Mouse (Mus musculus) testis, postnatal 14 days (tissue): ENCODE measurements around the gene Hmgxb4.
"Not testable (repeated sequence)": the region's sequence is repeated elsewhere in the genome, so short reads cannot be mapped to it uniquely, and the experiment has no call there.

Source experiments
- DNase-seq: peaks from one replicate; pipeline ENCODE4 v3.0.0; 2021; ENCODE audit warnings: low spot score

Gene Hmgxb4

DNA sequence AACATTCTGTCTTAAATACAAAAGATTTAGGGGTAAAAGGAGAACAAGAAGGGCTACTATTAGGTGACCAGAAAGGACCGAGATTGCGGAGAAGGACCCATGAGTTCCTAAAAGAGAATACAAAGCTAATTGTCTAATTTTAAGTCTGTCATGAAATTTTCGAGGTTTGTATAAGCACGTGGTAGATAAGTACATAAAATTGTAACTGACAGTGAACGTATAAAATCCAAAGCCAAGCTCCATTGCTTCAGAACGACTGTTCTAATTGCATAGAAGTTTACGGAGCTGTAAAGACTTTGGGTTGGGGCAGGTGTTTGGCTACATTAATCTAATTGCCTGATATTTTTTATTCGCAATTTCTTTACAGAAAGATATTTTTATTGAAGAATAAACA is at the start of gene Hmgxb4:
Hmgxb4 (plus strand) TSS at position 276 of the 394 bp plus-strand sequence.
- DNase-seq = no peak

DNA sequence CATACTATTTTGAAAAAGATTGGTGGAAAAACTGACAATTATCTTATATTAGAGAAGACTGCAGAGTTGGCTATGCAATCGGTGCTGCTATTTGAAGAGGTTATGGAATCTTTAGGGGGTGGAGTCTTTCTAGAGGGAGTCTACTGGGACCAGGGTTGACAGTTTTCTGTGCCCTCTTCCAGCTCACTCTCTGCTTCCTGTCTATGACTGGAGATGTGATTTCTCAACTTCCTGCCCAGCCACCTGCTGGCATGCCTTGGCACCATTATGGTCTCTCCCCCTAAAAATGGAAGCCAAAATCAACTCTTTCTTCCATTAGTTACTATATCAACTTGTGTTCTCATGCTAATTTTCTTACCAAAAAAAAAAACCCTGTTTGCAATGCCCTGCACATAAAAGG is 43.7 kb upstream of the Hmgxb4 start:
- no peak for DNase-seq

DNA sequence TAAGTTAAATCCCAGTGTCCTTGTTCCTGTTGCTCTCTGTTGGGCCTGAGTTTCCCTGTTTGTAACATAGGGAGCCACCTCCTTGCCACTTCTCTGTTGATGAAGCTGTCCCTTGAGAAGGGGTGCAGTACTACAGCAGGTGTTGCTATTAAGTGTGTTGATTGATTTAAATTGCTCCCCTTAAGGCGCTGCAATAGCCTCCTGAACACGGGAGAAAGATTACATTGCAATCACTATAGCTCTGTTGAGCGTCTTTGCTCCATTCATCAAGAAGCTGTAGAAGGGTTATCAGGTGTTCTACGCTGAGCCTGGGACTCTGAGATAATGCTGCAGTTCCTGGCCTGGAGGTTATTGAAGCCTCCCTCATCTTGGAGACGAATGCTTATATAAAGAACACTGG is 29.2 kb upstream of the Hmgxb4 start:
- no peak for DNase-seq

DNA sequence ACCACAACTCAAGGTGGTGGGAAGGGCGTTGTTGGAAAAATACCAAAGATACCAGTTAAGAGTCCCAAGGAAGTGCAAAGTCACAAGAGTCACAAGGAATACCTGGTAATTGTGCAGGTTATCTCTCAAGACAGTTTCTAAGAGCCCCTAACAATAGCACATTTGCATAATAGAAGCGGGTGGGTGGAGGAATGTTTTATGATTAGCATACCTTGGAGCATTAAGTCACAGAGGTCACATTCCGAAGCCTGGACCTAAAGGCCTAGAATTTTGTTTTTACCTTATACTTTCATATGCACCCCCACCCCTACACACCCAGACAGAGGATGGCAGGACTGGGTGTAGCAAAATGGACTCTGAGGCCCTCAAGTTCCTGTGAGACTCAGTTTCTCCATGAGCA is 22.9 kb upstream of the Hmgxb4 start:
- not testable (repeated sequence) for DNase-seq

DNA sequence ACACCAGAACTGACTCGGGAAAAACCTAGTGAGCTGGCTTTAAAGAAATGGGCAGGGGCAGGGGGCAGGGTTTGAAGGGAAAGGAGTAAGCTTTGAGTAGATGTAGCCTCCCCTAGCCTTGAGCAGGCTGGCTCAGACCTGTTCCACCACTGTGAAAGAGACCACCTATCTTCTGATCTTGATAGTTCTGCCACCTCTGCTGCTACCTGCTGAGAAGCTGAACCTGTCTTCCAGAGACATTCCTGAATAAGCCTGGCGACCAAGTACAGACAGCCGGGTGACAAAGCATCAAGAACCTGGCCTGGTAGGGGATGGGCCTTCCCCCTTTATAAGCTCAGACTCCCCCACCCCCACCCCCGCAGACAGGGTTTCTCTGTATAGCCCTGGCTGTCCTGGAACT is 21.5 kb upstream of the Hmgxb4 start:
- DNase-seq = no peak

DNA sequence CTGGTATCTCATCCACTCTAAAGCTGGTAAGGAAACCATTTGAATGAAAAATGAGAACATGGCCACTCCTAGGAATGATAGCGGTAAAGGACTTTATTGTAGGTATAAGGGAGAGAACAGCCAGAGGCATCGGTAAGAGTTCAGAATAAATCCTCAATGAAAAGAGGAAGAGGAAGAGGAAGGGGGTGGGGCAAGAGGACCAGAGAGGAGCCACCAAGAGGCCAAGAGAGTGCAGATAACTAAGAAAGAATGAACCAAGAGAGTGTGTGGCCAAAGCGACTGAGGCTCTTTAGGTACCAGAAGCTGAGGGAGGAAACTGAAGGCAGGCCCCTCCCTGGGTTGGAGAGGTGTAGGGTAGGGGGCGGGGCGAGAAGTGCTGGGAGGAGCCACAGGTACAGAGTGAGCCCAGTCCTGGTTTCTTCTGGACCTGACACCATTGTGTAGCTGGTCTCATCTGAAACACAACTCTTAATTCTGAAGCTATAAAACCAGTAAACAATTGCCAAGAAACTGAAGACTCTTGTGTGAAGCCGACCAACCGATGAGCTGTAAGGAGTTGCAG is 20.8 kb upstream of the Hmgxb4 start:
- DNase-seq = no peak

DNA sequence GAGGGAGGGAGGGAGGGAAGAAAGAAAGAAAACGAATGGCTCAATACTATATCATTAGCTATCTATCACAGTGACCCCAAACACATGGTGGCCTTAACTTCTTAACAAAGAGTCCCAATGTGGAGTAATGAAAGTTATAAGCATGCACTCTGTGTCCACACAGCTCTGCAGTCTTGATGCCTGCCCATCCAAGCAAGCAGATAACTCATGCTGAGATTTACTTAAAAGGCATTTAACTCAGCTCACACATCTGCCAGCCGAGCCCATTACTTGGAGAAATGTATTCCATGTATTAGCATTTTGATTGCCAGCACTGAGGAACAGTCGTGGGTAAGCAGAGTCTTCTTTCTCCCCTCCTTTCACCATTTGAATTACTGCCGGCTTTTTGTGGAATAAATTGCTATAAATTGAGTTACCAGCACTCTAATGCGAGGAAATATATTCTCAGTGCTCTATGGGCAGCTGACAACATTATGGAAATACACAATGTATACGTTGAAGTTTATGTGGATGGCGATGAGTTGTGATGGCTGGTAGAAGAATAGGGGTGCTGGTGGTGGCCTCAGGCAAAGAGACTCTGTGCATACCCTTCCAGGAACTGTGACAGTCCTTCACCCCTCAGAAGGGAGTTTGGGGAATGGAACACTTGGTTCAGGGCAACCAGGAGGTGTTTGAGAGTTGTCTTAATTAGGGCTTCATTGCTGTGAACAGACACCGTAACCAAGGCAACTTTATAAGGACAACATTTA is 19.9 kb upstream of the Hmgxb4 start:
- DNase-seq = no peak

DNA sequence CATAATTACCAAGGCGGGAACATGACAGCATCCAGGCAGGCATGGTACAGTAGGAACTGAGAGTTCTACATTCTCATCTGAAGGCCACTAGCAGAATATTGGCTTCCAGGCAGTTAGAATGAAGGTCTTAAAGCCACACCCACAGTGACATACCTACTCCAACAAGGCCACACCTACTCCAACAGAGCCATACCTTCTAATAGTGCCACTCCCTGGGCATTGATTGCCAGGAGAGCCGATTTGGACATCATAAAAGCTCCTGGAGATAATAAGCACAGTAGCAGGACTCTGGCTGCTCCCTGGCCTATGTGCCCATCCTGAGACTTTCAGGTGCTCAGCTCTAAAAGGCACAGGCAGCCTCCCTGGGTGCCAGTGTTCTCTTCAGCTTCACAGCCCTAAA is 19.3 kb upstream of the Hmgxb4 start:
- DNase-seq = no peak

DNA sequence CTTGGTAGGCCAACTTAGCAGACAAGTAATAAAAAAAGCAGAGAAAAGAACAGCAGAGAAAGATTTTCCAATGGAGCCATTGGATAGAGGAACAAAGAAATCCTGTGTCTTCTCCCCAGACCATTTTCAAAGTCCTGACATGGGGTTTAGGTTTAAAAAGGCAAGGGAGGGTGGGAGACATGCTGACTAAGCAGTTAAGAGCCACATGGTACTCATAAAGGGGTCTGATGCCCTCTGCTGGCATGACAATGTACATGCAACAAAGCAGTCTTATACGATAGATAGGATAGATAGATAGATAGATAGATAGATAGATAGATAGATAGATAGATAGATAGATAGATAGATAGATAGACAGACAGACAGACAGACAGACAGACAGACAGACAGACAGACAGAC is 15.7 kb upstream of the Hmgxb4 start:
- no peak for DNase-seq

DNA sequence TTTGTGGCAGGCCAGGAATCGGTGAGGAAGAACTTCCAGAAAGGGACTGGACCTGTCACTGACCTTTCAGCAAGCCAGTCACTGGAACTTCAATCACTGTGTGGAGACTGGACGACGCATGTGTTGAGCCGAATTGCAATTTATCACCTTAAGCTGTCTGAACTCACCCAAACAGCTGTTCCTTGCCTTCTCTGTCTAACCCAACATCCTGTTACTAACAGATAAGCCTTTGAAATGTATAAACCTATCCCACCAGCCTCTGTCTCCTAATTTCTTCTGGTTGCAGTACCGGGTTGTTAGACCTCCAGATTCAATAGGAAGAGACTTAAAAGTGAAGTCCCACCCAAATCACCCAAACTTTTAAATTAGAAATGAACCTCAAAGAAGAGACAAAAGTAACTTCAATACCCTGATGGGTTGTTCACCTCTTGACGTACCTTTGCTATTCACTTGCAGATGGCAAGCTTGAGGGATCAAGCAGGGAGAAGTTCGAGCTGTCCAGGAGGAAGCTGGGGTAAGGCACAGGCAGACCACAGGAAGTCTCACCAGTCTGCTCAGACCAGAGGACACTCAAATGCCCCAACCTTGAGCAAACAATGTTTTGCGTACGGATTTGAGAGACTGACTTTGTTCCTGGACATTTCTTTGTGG is 13.0 kb upstream of the Hmgxb4 start:
- no peak for DNase-seq

DNA sequence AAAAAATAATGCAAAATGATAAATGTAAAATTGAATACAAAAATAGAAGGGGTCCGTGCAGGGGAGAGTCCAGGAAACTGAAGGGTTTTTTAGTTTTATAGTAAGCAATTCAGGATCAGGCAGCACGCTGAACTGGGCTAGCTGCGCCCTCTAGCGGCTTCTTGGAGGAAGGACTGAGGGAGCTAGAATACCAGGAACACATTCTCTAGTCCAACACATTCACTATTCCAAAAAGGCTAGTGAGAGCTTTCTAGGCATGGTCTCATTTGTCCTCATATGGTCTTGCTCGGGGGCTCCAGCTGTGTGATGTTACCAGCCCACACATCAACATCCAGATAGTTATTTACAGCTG is 12.5 kb upstream of the Hmgxb4 start:
- peak; percentile 23 for DNase-seq

DNA sequence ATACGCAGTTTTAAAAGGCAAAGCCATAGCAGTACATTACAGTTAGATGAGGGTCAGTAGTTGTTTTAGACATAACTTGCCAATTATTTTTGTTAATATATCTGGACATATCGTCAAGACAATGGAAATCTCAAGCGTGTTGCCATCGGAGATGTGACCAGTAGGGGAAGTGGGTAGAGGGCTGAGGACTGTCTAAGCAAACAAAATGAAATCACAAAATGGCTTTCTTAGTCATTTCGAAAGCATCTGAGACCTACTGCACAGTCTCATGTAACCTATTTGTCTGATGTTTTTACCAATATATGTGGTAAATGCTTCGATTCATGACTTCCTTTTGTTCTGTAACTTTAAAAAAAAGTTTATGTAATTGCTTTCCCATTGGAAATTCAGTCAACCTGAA is 11.3 kb upstream of the Hmgxb4 start:
- no peak for DNase-seq

DNA sequence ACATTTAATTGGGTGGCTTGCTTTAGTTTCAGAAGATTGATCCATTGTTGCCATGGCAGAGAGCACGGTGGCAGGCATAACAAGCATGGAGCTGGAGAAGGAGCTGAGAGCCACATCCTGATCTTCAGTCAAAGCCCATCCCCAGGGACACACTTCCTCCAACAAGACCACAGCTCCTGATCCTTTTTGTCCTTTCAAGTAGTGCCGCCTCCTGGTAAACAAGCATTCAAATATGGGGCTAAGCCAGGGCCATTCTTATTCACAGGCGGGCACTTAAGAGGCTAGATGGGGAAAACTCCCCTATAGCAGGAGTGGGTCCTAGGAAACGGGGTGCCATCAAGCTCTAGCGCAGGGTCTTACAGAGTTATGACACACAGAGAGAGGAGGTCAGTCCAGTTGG is 5.7 kb upstream of the Hmgxb4 start:
- DNase-seq = no peak

DNA sequence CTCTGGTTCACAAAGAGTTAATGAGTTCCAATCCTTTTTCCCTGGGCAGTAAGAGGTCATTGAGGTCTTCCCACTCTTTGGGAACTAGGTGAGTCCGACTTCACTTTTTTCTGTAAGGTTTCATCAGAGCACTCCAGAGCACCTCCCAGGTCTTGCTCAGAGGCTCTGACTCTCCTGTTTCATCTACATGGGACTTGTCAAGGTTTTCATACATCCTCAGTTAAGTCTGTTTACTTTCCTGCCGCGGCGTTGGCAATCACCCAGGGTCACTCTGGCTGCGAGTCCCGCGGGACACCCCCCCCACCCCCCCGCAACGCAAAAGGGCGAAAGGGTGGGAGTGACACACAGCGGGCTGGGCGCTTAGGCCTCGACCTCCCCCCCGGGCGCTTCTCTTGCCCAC is 3.1 kb upstream of the Hmgxb4 start:
- no peak for DNase-seq

DNA sequence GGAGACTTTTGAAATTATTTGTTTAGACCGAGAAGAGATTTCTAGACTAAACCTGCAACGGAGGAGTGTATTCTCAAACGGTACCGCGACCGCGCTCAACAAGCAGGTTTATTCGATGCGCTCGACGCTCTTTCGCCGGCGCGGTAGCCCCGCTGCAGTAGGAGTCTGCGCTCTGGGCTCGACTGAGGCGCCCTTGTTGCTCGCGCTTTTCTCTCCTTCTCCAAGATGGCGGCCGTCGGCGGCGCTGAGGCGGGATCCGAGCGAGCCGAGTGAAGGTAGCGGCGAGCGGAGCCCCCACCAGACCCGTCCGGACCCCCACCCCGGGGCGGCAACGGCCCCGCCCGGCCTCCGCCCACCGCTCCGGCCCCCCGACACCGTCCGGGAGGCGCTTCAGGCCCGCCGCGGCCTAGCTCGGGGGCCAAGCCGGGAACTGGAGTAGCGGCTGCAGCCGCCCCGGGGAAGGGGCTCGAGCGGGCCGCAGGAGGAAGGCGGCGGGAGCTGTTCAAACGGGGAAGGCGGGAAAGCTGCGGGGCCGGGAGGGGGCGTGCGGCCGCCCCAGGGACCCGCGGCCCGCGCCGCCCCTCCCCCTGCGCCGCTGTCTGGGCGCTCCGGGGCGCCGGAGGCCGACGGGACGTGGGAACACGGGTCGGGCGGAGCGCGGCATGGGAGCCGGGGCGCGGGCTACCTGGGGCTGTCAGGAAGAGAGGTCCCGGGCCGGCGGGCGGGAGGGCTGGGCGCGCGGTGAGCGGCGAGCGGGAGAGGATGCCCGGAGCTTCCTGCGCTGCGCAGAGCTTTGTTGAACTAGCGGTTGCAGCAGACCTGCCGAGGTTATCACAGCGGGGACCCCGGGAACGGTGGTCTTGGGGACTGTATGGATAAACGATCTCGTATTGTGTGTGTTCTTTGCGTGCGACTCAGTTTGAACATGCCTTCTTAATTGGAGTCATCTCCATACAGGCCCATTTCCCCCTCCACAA is 607 bp downstream of the Hmgxb4 start:
- peak; percentile 91 for DNase-seq

DNA sequence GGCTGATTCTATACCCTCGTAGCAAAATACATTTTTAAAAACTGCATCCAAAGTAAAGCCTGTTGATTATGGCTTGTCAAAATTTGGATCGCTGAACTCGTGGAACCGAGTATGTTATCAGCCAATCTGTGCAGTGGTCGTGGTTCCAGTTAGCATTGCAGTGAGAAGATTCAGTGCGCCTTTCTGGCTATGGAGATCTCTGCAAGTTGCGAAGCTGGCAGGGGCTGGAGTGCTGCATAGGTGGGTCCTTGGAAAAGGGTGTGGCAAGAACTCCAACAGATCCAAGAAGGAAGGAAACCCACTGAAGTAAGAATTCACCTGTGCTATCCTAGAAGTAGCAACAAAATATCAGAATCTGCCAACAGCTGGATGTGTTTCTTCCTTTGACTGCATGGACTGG is 1.4 kb downstream of the Hmgxb4 start:
- peak; percentile 49 for DNase-seq

DNA sequence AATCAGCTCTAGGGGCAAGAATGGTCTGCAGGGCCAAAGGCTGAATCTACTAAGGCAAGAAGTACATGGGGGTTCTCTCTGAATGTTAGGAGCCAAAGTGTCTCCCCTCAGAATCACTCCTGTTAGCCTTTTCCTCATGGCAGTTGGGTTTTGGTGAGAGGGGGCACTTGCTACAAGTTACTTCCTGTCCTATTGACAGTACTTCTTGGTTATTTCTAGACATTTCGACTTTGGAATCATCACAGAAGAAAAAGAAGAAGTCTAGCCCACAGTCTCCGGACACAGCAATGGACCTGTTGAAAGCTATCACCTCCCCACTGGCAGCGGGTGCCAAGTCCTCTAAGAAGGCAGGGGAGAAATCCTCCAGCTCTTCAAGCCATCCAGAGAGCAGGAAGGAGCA is 7.3 kb downstream of the Hmgxb4 start:
- DNase-seq = no peak

DNA sequence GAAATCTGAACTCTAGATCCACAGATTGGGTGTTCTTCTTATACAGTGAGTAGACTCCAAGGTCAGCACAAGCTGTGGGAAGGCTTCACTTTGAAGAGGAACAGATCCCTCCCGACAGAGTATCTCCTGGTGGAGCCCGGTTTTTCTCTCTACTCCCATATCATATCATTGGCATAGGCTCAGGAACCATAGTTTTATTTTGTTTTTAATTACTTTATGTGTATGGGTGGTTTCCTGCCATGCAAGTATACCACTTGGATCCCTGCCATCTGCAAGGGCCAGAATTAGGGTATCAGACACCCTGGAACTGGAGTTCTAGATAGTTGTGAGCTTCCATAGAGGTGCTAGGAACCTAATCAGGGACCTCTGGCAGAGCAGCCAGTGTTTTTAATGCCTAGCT is 15.7 kb downstream of the Hmgxb4 start:
- no peak for DNase-seq

DNA sequence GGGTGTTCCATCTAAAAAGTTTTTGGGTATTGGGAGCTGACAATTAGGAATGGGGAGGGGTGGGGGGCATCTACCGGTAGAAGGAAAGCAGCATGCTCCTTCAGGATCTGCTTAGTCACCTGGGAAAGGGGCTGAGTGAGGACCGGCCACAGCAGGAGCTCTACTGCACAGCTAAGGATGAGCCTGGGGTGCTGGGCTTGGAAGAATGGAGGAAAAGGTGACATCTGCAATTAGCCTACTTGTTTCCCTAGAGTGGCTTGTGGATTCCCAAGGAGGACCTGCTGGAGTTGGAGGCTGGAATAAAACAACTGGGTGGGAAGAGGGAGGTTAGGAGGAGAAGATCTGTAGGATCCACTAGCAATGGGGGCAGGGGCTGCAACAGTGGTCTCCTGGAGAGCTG is 20.4 kb downstream of the Hmgxb4 start:
- DNase-seq = no peak

DNA sequence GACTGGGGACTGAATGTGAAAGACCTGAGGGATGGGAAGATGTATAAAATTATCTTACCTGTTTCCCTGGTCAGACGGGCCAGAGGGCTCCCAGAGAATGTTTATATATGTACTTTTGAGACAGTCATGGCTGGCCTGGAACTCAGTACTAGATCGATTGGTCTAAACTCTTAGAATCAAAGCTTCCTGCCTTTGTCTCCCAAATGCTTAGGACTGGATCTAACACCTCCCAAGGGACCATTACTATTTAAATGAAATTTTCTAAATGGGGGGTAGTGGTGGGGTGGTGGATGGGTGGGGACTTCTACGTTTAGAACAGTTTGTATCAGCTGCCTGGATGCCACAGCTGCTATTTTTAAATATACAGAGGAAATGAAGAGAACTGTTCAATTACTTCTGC is 20.8 kb downstream of the Hmgxb4 start:
- DNase-seq = no peak

DNA sequence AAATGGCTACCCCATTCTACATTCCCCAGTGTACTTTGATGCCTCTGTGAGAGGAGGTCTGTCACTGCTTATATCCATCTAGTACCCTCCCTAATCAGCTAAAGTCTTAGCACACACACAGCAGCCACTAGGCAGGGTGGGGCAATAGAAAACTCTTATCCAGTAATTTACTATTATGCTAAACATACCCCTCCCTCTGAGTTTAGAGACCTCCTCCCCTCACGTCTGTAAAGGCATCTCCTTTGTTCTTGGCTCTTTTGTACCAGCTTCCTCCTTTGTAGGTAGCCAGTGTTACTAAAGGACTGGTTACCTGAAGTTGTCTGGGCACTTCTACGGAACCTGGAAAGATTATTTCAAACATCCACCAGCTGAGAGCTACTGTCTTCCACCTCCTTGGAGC is 22.8 kb downstream of the Hmgxb4 start:
- DNase-seq = no peak

DNA sequence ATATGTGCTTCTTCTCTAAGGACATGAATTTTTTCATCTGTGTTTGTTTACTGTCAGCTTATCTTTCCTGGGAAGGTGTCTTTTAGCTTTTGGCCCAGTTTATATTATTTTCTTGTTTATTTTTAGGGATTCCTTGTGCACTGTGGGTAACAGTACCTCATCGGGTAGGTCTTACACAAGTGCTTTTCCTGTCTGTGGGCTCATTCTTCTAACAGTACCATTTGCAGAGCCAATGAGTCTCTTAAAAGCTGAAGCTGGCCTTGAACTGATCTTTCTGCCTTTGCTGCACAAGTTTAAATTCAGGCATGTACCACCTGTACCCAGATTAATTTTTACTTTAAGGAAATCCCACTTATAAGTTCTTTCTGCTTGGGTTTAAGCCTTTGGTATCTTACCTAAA is 23.3 kb downstream of the Hmgxb4 start:
- no peak for DNase-seq
